23 mouse cellular contexts compared by ENCODE assay signal in the genomic region with DNA sequence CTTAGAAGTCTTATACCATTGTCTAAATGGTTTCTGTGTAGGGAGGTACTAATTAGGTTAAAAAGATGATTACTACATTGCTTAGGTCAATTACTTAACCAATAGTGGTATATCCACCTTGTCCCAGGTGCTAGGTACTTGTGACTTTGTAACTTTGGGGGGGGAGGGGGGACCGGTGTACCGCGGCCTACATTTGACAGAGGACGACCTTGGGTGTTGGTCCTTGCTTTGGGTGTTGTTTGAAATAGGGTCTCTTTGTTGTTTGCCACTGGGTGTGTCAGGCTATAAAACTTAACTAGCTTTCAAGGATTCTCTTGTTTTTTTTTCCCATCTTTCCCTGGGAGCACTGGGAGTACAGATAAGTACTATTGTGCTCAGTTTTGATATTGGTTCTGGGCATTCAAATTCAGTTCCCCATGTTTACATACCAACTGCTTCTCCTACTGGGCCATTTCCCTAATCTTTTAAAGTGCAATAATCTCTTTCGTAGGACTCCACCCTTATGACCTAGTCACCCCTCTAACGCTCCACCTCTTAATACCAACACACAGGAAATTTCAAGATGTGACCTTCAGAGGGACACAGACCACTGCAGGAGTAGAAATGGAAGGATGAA. TPM values are rescaled to one million over a fixed set of nuclear protein-coding genes. Genes with fewer than 3 reads are reported as not detected.
DNase-seq lines count a peak whose midpoint lies in the region; ATAC-seq and TF ChIP-seq lines count a peak whose summit lies in the region.
"Had no signal": no experiment of that assay in that cellular context is flagged by ENCODE, and none has a peak within 500 bp of the region (broad histone marks: within the 10 kb centered on the region; RNA-seq: fewer than 3 reads in every experiment).

No protein-coding gene starts in this region.

- intact Hi-C loops in heart, adult 2 months (cut with DNase I), result no loop called here

- H3K9ac ChIP-seq in intestine, embryonic 15.5 days, result no peak overlapping the region
- H3K9ac ChIP-seq in intestine, postnatal 0 days (ENCODE audit: low read depth, low read length), result no peak overlapping the region
- H3K9ac ChIP-seq in stomach, embryonic 14.5 days (replicated peaks; ENCODE audit: low read depth, low read length), result no peak overlapping the region
- H3K9ac ChIP-seq in heart, adult 2 months (ENCODE audit: low read depth, low read length), result no peak overlapping the region
- H3K9ac ChIP-seq: embryonic facial prominence, embryonic 15.5 days; forebrain, embryonic 15.5 days; heart, embryonic 12.5 days; hindbrain, embryonic 14.5 days had no signal

- H3K27me3 ChIP-seq in intestine, embryonic 15.5 days (replicated peaks), result no peaks in the 10 kb centered on the region
- H3K27me3 ChIP-seq in intestine, postnatal 0 days (replicated peaks; ENCODE audit: control insufficient read depth, insufficient read depth, low read length), result no peaks in the 10 kb centered on the region
- no peaks in the 10 kb centered on the region for H3K27me3 ChIP-seq in stomach, embryonic 14.5 days (ENCODE audit: control insufficient read depth, insufficient read depth, low read length)
- no peaks in the 10 kb centered on the region for H3K27me3 ChIP-seq in kidney, adult 2 months (replicated peaks; ENCODE audit: control insufficient read depth, insufficient read depth, low read length)
- no peaks in the 10 kb centered on the region for H3K27me3 ChIP-seq in heart, adult 2 months (ENCODE audit: control insufficient read depth, insufficient read depth, low read length)
- H3K27me3 ChIP-seq: embryonic facial prominence, embryonic 15.5 days; forebrain, embryonic 15.5 days; heart, embryonic 12.5 days had no signal

- no peak for TF ChIP-seq EP300 in heart, adult 2 months (IDR thresholded peaks at IDR 0.05; ENCODE audit: insufficient read depth, low read depth, low read length)

- H3K4me2 ChIP-seq in intestine, embryonic 15.5 days (replicated peaks), result no peak overlapping the region
- H3K4me2 ChIP-seq in intestine, postnatal 0 days (replicated peaks; ENCODE audit: low read depth), result no peak overlapping the region
- H3K4me2 ChIP-seq in stomach, embryonic 14.5 days (replicated peaks; ENCODE audit: low read depth, low read length), result no peak overlapping the region
- H3K4me2 ChIP-seq: embryonic facial prominence, embryonic 15.5 days; forebrain, embryonic 15.5 days; heart, embryonic 12.5 days; hindbrain, embryonic 14.5 days had no signal

- WGBS in intestine, embryonic 15.5 days, result 55% methylated on average over 6 of the region's 6 CpGs
- 41% methylated on average over 6 of the region's 6 CpGs for WGBS in intestine, postnatal 0 days
- WGBS in stomach, embryonic 14.5 days, result 65% methylated on average over 6 of the region's 6 CpGs
- 68% methylated on average over 6 of the region's 6 CpGs for WGBS in kidney, adult 2 months
- WGBS in heart, adult 2 months, result 69% methylated on average over 6 of the region's 6 CpGs

- TF ChIP-seq POLR2A in kidney, adult 2 months (IDR thresholded peaks at IDR 0.05; ENCODE audit: low read depth, low read length), result no peak
- TF ChIP-seq POLR2A in heart, adult 2 months (IDR thresholded peaks at IDR 0.05; ENCODE audit: insufficient read depth, low read depth, low read length), result no peak

- H3K36me3 ChIP-seq in intestine, embryonic 15.5 days, result no peaks in the 10 kb centered on the region
- H3K36me3 ChIP-seq in intestine, postnatal 0 days (ENCODE audit: control insufficient read depth, insufficient read depth), result no peaks in the 10 kb centered on the region
- no peaks in the 10 kb centered on the region for H3K36me3 ChIP-seq in stomach, embryonic 14.5 days (ENCODE audit: control insufficient read depth, insufficient read depth, low read length)
- no peaks in the 10 kb centered on the region for H3K36me3 ChIP-seq in kidney, adult 2 months (ENCODE audit: control insufficient read depth, insufficient read depth, low read length)
- no peaks in the 10 kb centered on the region for H3K36me3 ChIP-seq in heart, adult 2 months (ENCODE audit: control insufficient read depth, insufficient read depth, low read length)
- H3K36me3 ChIP-seq: embryonic facial prominence, embryonic 15.5 days; forebrain, embryonic 10.5 days; forebrain, embryonic 15.5 days; heart, embryonic 12.5 days; hindbrain, embryonic 10.5 days had no signal

- no peak for TF ChIP-seq CTCF in intestine, postnatal 0 days (IDR thresholded peaks at IDR 0.05; ENCODE audit: low read depth)
- TF ChIP-seq CTCF in kidney, adult 2 months (conservative IDR thresholded peaks at IDR 0.05; ENCODE audit: insufficient read depth, insufficient read length, low read depth, low read length), result no peak
- no peak for TF ChIP-seq CTCF in heart, adult 2 months (IDR thresholded peaks at IDR 0.05)

- H3K4me3 ChIP-seq in intestine, embryonic 15.5 days (replicated peaks), result no peak overlapping the region
- H3K4me3 ChIP-seq in intestine, postnatal 0 days (ENCODE audit: low read depth, low read length), result no peak overlapping the region
- H3K4me3 ChIP-seq in stomach, embryonic 14.5 days (ENCODE audit: low read depth, low read length), result no peak overlapping the region
- H3K4me3 ChIP-seq in kidney, adult 2 months (ENCODE audit: insufficient read depth, low read depth, low read length), result no peak overlapping the region
- no peak overlapping the region for H3K4me3 ChIP-seq in heart, adult 2 months
- H3K4me3 ChIP-seq: embryonic facial prominence, embryonic 15.5 days; erythroblast, embryonic 14.5 days; forebrain, embryonic 10.5 days; forebrain, embryonic 15.5 days; heart, embryonic 12.5 days; hindbrain, embryonic 10.5 days had no signal

- no peaks in the 10 kb centered on the region for H3K79me2 ChIP-seq in heart, adult 2 months (replicated peaks; ENCODE audit: control insufficient read depth, insufficient read depth, low read length)

- 0 out of 2 replicates have a peak, but pooled peaks have one; percentile 17 for ATAC-seq in intestine, embryonic 15.5 days
- no peak for ATAC-seq in intestine, postnatal 0 days
- ATAC-seq in stomach, embryonic 14.5 days (ENCODE audit: insufficient number of reproducible peaks, insufficient read depth, low FRiP score, low read depth), result peak; percentile 46; the same call in 1 of the 2 replicates
- ATAC-seq: forebrain, embryonic 15.5 days; intestine, embryonic 16.5 days; Patski had no signal

- no peaks in the 10 kb centered on the region for H3K9me3 ChIP-seq in intestine, embryonic 15.5 days
- H3K9me3 ChIP-seq in intestine, postnatal 0 days (ENCODE audit: control insufficient read depth), result no peaks in the 10 kb centered on the region
- H3K9me3 ChIP-seq in stomach, embryonic 14.5 days (ENCODE audit: control insufficient read depth, low read depth, low read length), result no peaks in the 10 kb centered on the region
- H3K9me3 ChIP-seq: embryonic facial prominence, embryonic 15.5 days; forebrain, embryonic 10.5 days; forebrain, embryonic 15.5 days; heart, embryonic 12.5 days; hindbrain, embryonic 10.5 days had no signal

- DNase-seq in WW6 (ENCODE audit: low read depth, low spot score), result peak; percentile 78
- no peak for DNase-seq in adrenal gland, adult 2 months
- DNase-seq in kidney, adult 2 months, result no peak
- no peak for DNase-seq in right cerebral cortex, postnatal 4 days
- DNase-seq in heart, adult 2 months, result no peak
- DNase-seq: adrenal gland, postnatal 14 days; cerebellum, adult 11-12 months; cerebellum, postnatal 10 days; embryo, embryonic 11 days; gastrocnemius, postnatal 36 days; heart, adult 18-20 months had no signal

- H3K4me1 ChIP-seq in intestine, embryonic 15.5 days (replicated peaks), result no peaks in the 10 kb centered on the region
- no peaks in the 10 kb centered on the region for H3K4me1 ChIP-seq in intestine, postnatal 0 days (replicated peaks; ENCODE audit: control insufficient read depth, insufficient read depth, low read length)
- no peaks in the 10 kb centered on the region for H3K4me1 ChIP-seq in stomach, embryonic 14.5 days (ENCODE audit: control insufficient read depth, insufficient read depth, low read length)
- H3K4me1 ChIP-seq in kidney, adult 2 months (ENCODE audit: control insufficient read depth, insufficient read depth, low read length), result no peaks in the 10 kb centered on the region
- H3K4me1 ChIP-seq in heart, adult 2 months (ENCODE audit: control insufficient read depth, insufficient read depth, low read length), result no peaks in the 10 kb centered on the region
- H3K4me1 ChIP-seq: embryonic facial prominence, embryonic 15.5 days; heart, embryonic 12.5 days had no signal

- H3K27ac ChIP-seq in intestine, embryonic 15.5 days, result no peak overlapping the region
- H3K27ac ChIP-seq in intestine, postnatal 0 days (ENCODE audit: low read depth, low read length), result no peak overlapping the region
- H3K27ac ChIP-seq in stomach, embryonic 14.5 days (ENCODE audit: low read length), result no peak overlapping the region
- no peak overlapping the region for H3K27ac ChIP-seq in kidney, adult 2 months (ENCODE audit: insufficient read depth, low read depth, low read length)
- H3K27ac ChIP-seq in heart, adult 2 months, result no peak overlapping the region
- H3K27ac ChIP-seq: embryonic facial prominence, embryonic 15.5 days; forebrain, embryonic 10.5 days; forebrain, embryonic 15.5 days; hindbrain, embryonic 10.5 days; hindbrain, embryonic 14.5 days had no signal

RNA-seq across cellular contexts. Expression of a gene that starts 20.2 kb away (rescaled TPM):
- polyA plus RNA-seq in intestine, embryonic 15.5 days (2015; fragmentation: Nextera tagmentation; extraction: Ambion mirVana), result 60.7 and 69.7 TPM in 2 replicates
- polyA plus RNA-seq in intestine, postnatal 0 days (2015; fragmentation: Nextera tagmentation; extraction: Ambion mirVana), result 25.9 and 30.4 TPM in 2 replicates
- 58.6 and 61.2 TPM in 2 replicates for polyA plus RNA-seq in stomach, embryonic 14.5 days (2014; fragmentation: Nextera tagmentation; extraction: Ambion mirVana)
- total RNA-seq in adrenal gland, adult 2 months (2021), result 100 to 1,000 TPM; 111 to 139 TPM
- 3.2 and 4.2 TPM in 2 replicates for polyA plus RNA-seq in adrenal gland, adult 2 months (2012; rRNA removed)
- 8.4 and 14.3 TPM in 2 replicates for polyA plus RNA-seq in kidney, adult 2 months (2012; rRNA removed)
- 10 to 100 TPM; 59.5 to 64.3 TPM for total RNA-seq in heart, adult 2 months (2021)
- polyA plus RNA-seq in heart, adult 2 months (2012; rRNA removed), result 9.9 and 18.9 TPM in 2 replicates

RNA-seq across cellular contexts. Expression of a gene that starts 23.1 kb away (rescaled TPM):
- 19.4 and 21.6 TPM in 2 replicates for polyA plus RNA-seq in intestine, embryonic 15.5 days (2015; fragmentation: Nextera tagmentation; extraction: Ambion mirVana)
- polyA plus RNA-seq in intestine, postnatal 0 days (2015; fragmentation: Nextera tagmentation; extraction: Ambion mirVana), result 16.2 and 19.1 TPM in 2 replicates
- 20.9 and 24.6 TPM in 2 replicates for polyA plus RNA-seq in stomach, embryonic 14.5 days (2014; fragmentation: Nextera tagmentation; extraction: Ambion mirVana)
- total RNA-seq in adrenal gland, adult 2 months (2021), result 10 to 100 TPM; 15.1 to 28.7 TPM
- 18.7 and 24.3 TPM in 2 replicates for polyA plus RNA-seq in adrenal gland, adult 2 months (2012; rRNA removed)
- polyA plus RNA-seq in kidney, adult 2 months (2012; rRNA removed), result 27.0 and 33.8 TPM in 2 replicates
- total RNA-seq in heart, adult 2 months (2021), result 10 to 100 TPM; 11.2 to 11.8 TPM
- polyA plus RNA-seq in heart, adult 2 months (2012; rRNA removed), result 17.4 and 28.6 TPM in 2 replicates
